Mouse (Mus musculus) E14TG2a.4 (cell line): ENCODE results near the gene Gm45808.

ENCODE experiments used
- CTCF ChIP-seq: conservative IDR thresholded peaks from 2 replicates; pipeline ENCODE4 v1.5.1; 2014; ENCODE audit warnings: low read length
- NANOG ChIP-seq: IDR thresholded peaks from 2 replicates; pipeline ENCODE4 v1.6.1; 2014; ENCODE audit warnings: borderline replicate concordance, low read length, mixed read lengths

- TF ChIP-seq CTCF = no peak
- no peak for TF ChIP-seq NANOG
These were observed 32.9 kb upstream of the Gm45808 start for GRCm38 (mm10) chr7:45519345-45520120.
